ENCODE assay signal across 8 mouse cellular contexts in the genomic region with DNA sequence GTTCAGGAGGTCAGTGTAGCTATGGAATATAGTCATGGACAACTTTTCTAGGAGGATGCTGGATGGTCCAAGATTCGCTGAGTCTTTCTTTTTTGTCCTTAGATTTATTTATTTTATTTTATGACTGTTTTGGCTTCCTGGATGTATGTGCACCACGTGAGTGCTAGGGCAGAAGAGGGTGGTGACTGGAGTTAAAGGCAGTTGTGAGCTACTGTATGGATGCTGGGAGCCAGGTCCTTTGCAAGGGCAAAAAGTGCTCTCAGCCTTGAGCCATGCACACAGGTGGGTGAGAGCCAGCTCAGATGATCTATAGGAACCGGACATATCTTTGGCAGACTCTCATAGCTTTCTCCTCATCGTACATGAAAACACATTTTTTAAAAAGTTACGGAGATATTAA. TPM values are rescaled to one million over a fixed set of nuclear protein-coding genes. Genes with fewer than 3 reads are reported as not detected.
A peak's percentile ranks its signal among the peaks of the same experiment; 100 is the strongest.
DNase-seq lines count a peak whose midpoint lies in the region; ATAC-seq lines count a peak whose summit lies in the region.

No protein-coding gene starts in this region.

- H3K4me1 ChIP-seq in neural tube, embryonic 11.5 days (ENCODE audit: control insufficient read depth, insufficient read depth, low read length) = peaks cover 7% of the 10 kb centered on the region; the same call in 1 of the 2 replicates
- peaks cover 8% of the 10 kb centered on the region for H3K4me1 ChIP-seq in limb, embryonic 12.5 days (replicated peaks)
- H3K4me1 ChIP-seq in stomach, embryonic 15.5 days = 0 out of 2 replicates have a peak, but pooled peaks cover 2% of the 10 kb centered on the region

- no peak for ATAC-seq in neural tube, embryonic 11.5 days (ENCODE audit: insufficient read depth, low FRiP score, low TSS enrichment)
- ATAC-seq in limb, embryonic 12.5 days (ENCODE audit: insufficient number of reproducible peaks, insufficient read depth, low FRiP score, low TSS enrichment, low read depth) = no peak
- no peak; the same call in 1 of the 2 replicates for ATAC-seq in stomach, embryonic 15.5 days (ENCODE audit: insufficient read depth, low FRiP score, low read depth)

- WGBS in neural tube, embryonic 11.5 days = 23% methylated on average over 5 of the region's 5 CpGs
- 27% methylated on average over 5 of the region's 5 CpGs for WGBS in limb, embryonic 12.5 days
- WGBS in stomach, embryonic 15.5 days = 15% methylated on average over 5 of the region's 5 CpGs

- H3K4me2 ChIP-seq in neural tube, embryonic 11.5 days (ENCODE audit: low read depth) = peak overlapping the region; percentile 61
- peak overlapping the region; percentile 77 for H3K4me2 ChIP-seq in limb, embryonic 12.5 days
- H3K4me2 ChIP-seq in stomach, embryonic 15.5 days = peak overlapping the region; percentile 93

- no peaks in the 10 kb centered on the region for H3K36me3 ChIP-seq in neural tube, embryonic 11.5 days (ENCODE audit: control insufficient read depth, insufficient read depth, low read length)
- H3K36me3 ChIP-seq in limb, embryonic 12.5 days = no peaks in the 10 kb centered on the region
- no peaks in the 10 kb centered on the region for H3K36me3 ChIP-seq in stomach, embryonic 15.5 days

- H3K4me3 ChIP-seq in neural tube, embryonic 11.5 days (ENCODE audit: low read depth, low read length) = peak overlapping the region; percentile 61
- H3K4me3 ChIP-seq in limb, embryonic 12.5 days (replicated peaks) = peak overlapping the region; percentile 64
- peak overlapping the region; percentile 70 for H3K4me3 ChIP-seq in stomach, embryonic 15.5 days (replicated peaks)

- no peak overlapping the region for H3K9ac ChIP-seq in neural tube, embryonic 11.5 days (ENCODE audit: low read length)
- peak overlapping the region; percentile 71 for H3K9ac ChIP-seq in limb, embryonic 12.5 days (replicated peaks)
- H3K9ac ChIP-seq in stomach, embryonic 15.5 days = no peak overlapping the region

- no peaks in the 10 kb centered on the region for H3K9me3 ChIP-seq in neural tube, embryonic 11.5 days (ENCODE audit: control insufficient read depth, low read length)
- no peaks in the 10 kb centered on the region for H3K9me3 ChIP-seq in limb, embryonic 12.5 days
- H3K9me3 ChIP-seq in stomach, embryonic 15.5 days = no peaks in the 10 kb centered on the region

- H3K27ac ChIP-seq in neural tube, embryonic 11.5 days (ENCODE audit: low read depth, low read length) = no peak overlapping the region
- H3K27ac ChIP-seq in limb, embryonic 12.5 days = no peak overlapping the region
- no peak overlapping the region for H3K27ac ChIP-seq in stomach, embryonic 15.5 days

- no peaks in the 10 kb centered on the region for H3K27me3 ChIP-seq in neural tube, embryonic 11.5 days (ENCODE audit: control insufficient read depth, insufficient read depth, low read length)
- H3K27me3 ChIP-seq in limb, embryonic 12.5 days = no peaks in the 10 kb centered on the region
- no peaks in the 10 kb centered on the region for H3K27me3 ChIP-seq in stomach, embryonic 15.5 days (replicated peaks)

- DNase-seq in cerebellum, adult 8-10 months = peak; percentile 14
- no peak for DNase-seq in cerebellum, postnatal 4 days (ENCODE audit: low spot score in 2 of 2)
- DNase-seq in neural tube, embryonic 11.5 days (ENCODE audit: low spot score) = no peak
- no peak for DNase-seq in neural tube, embryonic 10.5 days (ENCODE audit: extremely low spot score, low spot score)
- no peak for DNase-seq in left cerebral cortex, adult 8-10 months (ENCODE audit: low spot score in 2 of 2)
- no peak for DNase-seq in kidney, postnatal 14 days

RNA-seq across cellular contexts. Expression of gene Snx10, which starts 0.4 kb away (rescaled TPM):
- 33.2 and 40.0 TPM in 2 replicates for polyA plus RNA-seq in neural tube, embryonic 11.5 days (2014; fragmentation: Nextera tagmentation; extraction: Ambion mirVana)
- 15.3 and 17.3 TPM in 2 replicates for polyA plus RNA-seq in limb, embryonic 12.5 days (2016; fragmentation: Nextera tagmentation; extraction: Ambion mirVana)
- 15.8 and 16.3 TPM in 2 replicates for polyA plus RNA-seq in stomach, embryonic 15.5 days (2015; fragmentation: Nextera tagmentation; extraction: Ambion mirVana)
- total RNA-seq in left cerebral cortex, adult 8-10 months (2022) = 100 to 1,000 TPM in 3 of 4 experiments, 10 to 100 TPM in 1; 98.8 to 113 (median 110) TPM

RNA-seq across cellular contexts. Expression of gene Cbx3, which starts 53.1 kb away (rescaled TPM):
- 619 and 648 TPM in 2 replicates for polyA plus RNA-seq in neural tube, embryonic 11.5 days (2014; fragmentation: Nextera tagmentation; extraction: Ambion mirVana)
- 622 TPM in 2 replicates for polyA plus RNA-seq in limb, embryonic 12.5 days (2016; fragmentation: Nextera tagmentation; extraction: Ambion mirVana)
- polyA plus RNA-seq in stomach, embryonic 15.5 days (2015; fragmentation: Nextera tagmentation; extraction: Ambion mirVana) = 410 and 426 TPM in 2 replicates
- total RNA-seq in left cerebral cortex, adult 8-10 months (2022) = 100 to 1,000 TPM; 125 to 141 (median 133) TPM

RNA-seq across cellular contexts. Expression of gene Hnrnpa2b1, which starts 53.6 kb away (rescaled TPM):
- polyA plus RNA-seq in neural tube, embryonic 11.5 days (2014; fragmentation: Nextera tagmentation; extraction: Ambion mirVana) = 1,446 and 1,608 TPM in 2 replicates
- polyA plus RNA-seq in limb, embryonic 12.5 days (2016; fragmentation: Nextera tagmentation; extraction: Ambion mirVana) = 2,291 and 2,602 TPM in 2 replicates
- 1,728 and 1,813 TPM in 2 replicates for polyA plus RNA-seq in stomach, embryonic 15.5 days (2015; fragmentation: Nextera tagmentation; extraction: Ambion mirVana)
- 100 to 1,000 TPM; 357 to 475 (median 406) TPM for total RNA-seq in left cerebral cortex, adult 8-10 months (2022)
